Mouse (Mus musculus): ENCODE measurements at regions not wholly inside any gene's neighbourhood (a gene's known extent, or its start where the extent isn't known, plus 50 kb on each side); places are given as distances from the start of the nearest gene placed in this dataset.

DNA sequence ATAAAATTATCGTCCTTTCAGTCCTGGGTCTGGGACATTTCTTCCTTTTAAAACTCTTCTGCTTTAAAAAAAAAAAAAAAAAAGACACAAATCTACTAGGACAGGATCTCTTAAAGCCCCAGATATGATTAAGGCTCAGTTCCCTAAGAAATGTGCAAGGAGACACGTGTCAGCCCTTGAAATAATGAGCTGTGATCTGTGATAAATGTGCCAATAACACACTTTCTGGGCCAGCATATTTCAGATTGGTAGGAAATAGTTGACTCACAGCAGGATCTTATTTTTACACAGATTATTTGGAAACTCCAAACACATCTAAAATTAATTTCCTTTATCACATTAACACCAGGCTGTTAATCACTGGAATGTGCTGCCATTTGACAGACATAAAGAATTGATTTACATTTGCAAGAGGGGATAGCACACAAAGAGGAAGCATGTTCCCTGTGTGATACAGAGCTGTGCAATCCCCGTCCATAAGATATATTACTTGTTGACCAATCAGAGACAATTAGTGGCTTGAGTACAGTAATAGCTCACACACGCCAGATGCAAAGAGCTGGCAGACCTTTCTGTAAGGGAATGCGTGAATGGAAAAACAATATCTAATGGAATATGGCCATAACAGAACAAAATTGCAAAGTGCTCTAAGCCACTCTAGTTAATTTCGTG, 263.7 kb downstream of the Pax3 start:
- no peak for DNase-seq (ENCODE audit: low spot score)

GRCm38 (mm10) chr1:77932226-77932625, 264.7 kb downstream of the Pax3 start:
- no peak for DNase-seq (ENCODE audit: low spot score)

GRCm38 (mm10) chr1:77930661-77931060, 266.3 kb downstream of the Pax3 start:
- DNase-seq (ENCODE audit: low spot score) = no peak

DNA sequence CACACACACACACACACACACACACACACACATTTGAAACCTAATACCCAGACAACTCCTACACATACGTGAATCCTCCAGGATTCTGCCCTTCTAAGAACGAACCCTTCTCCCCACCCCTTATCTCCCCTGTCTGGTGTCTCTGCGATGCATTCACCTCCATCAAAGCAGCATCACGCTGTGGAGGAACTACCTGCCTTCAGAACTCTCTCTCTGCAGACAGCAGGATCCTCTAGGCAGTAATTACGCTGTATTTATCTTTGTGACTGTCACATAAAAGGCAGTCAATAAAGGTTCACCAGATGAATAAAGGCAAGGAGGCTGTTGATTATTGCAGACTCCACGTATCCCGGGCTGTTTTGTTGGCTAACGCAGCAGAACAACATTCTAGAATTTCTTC, 267.4 kb downstream of the Pax3 start:
- no peak for DNase-seq (ENCODE audit: low spot score)

DNA sequence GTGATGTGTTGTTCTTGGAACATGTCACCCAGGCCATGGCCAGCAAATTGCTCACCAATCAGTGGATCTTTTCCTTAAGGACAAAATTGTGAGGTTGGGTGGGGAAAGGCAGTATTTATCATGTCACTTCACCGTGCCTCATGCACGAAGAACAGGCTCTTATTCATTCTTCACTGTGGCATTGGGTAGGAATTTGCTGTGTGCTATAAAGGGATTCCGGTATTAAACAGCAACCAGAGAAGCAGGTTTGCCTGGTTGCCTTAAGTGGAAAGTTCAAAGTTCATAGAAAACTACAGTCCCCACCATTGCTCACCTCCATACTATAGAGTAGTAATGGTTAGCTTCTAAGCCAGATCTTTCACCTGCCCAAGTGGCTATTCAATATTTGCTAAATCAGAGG, 270.8 kb downstream of the Pax3 start:
- no peak for DNase-seq (ENCODE audit: low spot score)

- peak; percentile 2 for DNase-seq (ENCODE audit: low spot score)
These were observed 300.7 kb downstream of the Pax3 start for GRCm38 (mm10) chr1:77896226-77896625.

- no peak for DNase-seq (ENCODE audit: low spot score)
These were observed 317.9 kb downstream of the Pax3 start for GRCm38 (mm10) chr1:77879026-77879425.

DNA sequence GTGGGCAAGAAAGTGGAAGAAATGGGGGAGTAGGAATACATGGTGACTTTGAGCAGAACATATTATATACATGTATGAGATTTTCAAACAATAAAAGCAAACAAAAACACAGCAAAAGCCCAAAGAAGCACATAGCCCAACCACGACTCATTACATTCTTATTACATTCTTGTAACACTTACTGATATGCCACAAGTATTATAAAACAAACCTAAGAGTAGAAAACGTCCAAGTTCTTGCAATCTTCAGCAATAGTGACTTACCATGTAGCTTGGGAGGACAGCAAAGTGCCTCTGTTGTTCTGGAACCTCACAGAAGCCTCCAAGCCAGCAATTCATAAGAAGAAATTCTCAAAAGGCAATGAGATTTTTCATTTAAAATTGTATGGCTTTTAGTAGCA, 326.8 kb downstream of the Pax3 start:
- DNase-seq (ENCODE audit: low spot score) = no peak

DNA sequence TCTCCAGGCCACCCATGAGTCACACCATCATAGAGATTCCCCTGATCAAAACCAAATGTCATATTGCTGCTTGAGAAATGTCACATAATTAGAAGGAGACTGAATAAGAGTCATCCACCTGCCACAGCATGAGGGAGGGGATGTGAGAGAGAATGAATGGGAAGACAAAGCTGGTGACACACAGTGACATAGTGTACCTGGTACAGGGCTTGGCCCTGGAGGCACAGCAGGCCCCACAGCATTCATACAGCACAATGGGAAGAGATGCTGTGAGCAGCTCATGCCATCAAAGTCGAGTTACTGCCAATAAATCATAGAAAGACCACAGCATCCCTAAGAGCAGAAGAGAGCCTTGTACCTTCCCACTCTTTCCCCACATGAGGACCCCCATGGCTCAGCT, 327.8 kb downstream of the Pax3 start:
- DNase-seq (ENCODE audit: low spot score) = no peak

- no peak for DNase-seq (ENCODE audit: low spot score)
These were observed 337.0 kb downstream of the Pax3 start for GRCm38 (mm10) chr1:77859931-77860330.

- no peak for DNase-seq (ENCODE audit: low spot score)
These were observed 339.5 kb upstream of the Epha4 start for GRCm38 (mm10) chr1:77854366-77854765.

DNA sequence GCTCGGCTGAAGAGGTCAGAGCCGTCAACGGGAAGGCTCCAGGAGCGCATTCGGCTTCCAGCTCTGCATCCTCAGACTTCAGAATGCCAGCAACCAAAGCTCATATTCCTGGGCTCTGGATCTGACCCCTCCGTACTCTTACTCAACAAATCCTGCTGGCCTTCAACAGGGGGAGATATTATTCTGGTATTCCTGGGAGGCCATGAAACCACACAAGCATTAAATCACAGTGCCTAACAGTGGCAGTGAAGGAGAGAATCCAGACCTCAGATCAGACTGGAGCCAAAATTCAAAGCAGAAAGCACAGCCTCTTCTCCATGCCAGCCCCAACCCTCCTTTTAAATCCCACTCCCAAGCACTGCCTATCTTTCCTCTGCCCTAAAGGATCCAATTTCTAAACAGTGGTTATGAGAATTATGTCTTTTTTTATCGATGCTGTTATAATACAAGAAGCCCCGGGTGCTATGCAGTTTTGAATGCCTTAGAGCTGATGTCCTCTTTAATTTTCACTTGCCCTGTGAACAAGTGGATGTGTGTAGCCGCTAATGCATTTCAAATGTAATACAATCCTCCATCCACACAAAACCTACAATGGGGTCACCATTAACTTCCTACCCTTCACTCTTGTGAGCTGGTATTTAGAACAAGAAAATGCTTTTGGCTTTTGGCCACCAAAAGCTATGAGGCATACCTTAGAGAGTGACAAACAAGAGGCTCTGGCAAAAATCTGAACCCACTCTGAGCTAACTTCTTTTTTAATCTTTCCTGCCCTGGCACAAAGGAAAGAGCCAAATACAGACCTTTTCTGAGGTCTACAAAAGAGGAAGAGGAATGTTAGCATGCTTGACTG, 333.1 kb upstream of the Epha4 start:
- DNase-seq (ENCODE audit: low spot score) = no peak

DNA sequence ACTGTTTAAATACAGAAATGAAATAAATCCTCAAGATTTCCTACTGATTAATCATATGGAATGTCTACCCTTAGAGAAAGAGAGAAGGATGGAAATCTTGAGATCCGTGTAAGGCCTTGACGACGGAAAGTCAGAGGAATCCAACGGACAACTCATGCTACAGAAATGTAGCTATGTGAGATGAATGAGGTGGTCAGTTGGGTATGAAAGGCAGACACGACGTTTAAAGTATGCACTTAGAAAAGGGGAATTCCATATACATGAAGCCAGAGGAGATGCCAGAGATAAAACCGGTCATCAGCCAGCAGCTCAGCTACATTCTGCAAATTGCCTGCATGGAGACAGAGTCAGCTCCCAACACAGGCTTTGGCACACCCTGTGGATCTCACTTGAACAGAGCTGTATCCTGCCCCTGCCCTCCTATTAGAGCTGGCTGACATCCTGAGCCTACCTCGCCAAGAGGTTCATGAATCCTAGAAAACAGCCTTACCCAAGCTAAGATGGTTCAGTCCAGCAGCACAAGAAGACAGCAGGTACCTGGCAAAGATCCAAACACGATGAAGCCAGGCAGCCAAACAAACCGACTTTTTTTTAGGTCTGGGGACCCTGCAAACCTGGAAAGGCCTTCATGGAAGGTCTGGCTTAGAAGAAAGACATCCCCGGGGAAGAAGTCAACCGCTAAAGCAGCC, 331.3 kb upstream of the Epha4 start:
- no peak for DNase-seq (ENCODE audit: low spot score)

DNA sequence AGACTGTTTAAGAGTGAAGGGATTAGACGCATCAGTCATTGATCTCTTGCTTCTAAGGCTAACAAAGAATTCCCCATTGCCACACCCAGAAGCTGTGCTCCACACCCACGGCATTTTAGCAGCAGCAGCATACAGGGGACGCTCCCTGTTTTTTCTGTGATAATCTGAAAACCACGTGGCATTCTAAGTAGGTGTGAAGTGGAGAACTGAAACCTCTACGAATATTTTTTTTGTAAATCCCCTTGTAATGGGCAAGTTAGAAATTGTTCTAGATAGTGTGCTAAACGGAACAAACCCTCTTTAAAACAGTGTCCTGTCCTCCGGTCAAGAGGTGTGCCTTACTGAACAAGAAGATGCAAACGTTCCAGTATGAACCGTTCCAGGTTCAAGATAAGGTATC, 325.8 kb upstream of the Epha4 start:
- DNase-seq (ENCODE audit: low spot score) = no peak

DNA sequence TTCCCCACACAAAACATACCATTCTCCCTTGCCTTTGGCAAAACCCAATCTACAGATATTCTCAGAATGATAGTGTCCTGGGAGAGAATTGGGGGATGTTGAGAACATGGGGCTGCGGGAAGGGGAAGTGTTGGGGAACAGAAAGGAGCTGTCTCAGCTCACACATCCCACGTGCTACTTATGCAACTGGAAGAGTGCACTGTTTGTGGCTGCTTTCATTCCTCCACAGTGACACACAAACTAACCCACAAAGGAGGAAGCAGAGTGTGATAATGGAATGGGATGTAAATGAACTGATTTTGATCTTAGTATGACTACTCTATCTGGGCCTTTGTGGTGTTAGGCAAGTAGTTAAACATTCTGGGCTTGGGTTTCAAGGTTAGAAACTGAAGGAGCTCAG, 317.3 kb upstream of the Epha4 start:
- DNase-seq (ENCODE audit: low spot score) = no peak

DNA sequence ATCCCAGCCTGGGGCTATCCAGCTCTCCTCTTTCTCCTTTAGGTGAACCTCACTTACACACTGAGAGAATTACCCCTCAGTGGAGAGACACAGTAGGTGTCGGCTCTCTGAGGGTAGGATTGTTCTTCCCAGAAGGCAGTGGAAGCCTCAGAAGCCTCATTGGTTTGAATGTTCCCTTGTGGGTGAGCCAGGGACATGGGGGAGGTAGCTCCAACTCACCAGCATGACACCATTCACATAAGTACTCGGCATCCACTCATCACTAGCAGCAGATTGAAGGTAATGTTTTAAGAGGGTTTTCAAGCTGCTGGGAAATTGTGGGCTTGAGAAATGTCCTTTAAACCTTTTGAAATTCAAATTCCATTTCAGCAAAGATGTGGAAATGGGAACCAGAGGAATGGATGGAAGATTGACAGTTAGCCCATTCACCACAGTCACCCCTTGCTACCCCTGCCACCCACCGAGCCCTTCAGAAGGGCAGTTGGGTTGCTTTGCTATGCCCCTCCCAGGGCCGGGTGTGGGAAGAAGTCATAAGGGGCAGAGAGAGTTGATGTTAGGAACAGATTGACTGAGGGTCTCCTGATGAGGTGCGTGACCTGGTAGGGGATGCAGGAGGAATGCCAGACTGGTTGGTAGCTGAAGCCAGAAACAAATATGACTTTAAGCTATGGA, 310.0 kb upstream of the Epha4 start:
- no peak for DNase-seq (ENCODE audit: low spot score)

DNA sequence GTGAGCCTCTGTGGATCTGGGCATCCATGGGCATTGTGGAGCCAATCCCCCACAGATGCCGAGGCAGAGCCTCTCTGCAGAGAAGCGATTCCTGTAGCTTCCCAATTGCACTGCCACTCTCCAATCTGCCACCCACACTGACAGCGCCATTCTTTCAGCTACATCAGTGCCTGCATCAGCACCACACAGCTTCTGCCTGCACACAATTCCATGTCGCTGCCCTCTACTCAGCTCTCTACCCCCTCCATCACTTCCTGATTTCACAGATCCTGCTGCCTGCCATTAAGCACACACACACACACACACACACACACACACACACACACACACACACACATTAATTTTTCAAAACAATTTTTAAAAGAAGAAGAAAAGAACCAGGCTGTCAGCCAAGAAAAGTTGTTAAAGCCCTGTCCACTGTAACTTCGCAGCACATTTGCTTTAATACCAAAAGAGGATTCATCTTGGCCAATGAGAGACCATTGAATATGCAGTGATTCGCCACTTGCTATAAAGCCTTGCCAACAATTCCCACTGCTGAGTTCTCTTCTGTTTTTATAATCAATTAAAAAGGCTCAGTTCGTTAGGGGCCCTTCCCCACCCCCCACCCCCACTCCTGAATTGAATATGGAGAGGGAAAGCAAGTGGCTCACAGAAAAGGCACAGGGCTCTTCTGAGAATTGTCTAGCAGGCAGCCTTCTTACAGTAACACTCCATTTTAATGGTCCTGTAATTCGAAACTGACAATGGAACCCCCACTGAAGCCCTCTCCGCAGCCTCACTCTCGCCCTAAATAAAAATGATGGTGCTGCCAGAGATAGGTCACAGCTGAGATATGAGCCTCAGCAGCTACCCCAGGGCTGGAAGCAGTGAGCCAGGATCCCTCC, 309.2 kb upstream of the Epha4 start:
- DNase-seq (ENCODE audit: low spot score) = no peak

DNA sequence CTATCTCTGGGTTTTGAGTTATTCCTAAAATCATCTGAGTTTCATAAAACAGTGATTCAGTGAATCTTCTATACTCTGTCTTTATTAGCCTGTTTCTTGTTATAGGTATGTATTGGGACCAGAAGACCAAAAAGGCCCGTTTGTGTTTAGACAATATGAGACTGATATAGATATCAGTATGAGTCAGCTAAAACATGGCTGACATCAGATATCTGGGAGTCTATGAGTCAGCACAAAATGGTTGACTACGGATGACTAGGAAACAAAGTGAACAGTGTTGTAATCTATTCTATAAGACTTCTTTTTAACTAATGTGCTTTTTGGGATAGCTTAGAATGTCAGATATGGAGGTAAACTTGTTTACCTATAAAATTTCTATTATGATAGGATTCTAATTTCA, 305.2 kb upstream of the Epha4 start:
- no peak for DNase-seq (ENCODE audit: low spot score)

- no peak for DNase-seq (ENCODE audit: low spot score)
These were observed 300.6 kb upstream of the Epha4 start for GRCm38 (mm10) chr1:77815451-77815850.

GRCm38 (mm10) chr1:77811573-77811972, 296.7 kb upstream of the Epha4 start:
- no peak for DNase-seq (ENCODE audit: low spot score)

- DNase-seq (ENCODE audit: low spot score) = no peak
These were observed 276.1 kb upstream of the Epha4 start for GRCm38 (mm10) chr1:77790974-77791373.

- no peak for DNase-seq (ENCODE audit: low spot score)
These were observed 239.4 kb upstream of the Epha4 start for GRCm38 (mm10) chr1:77754326-77754725.
